Mouse (Mus musculus) splenic B cell, adult 2 months (primary cell): ENCODE measurements around the gene Prg2.

Experiments
- DNase-seq: peaks from one replicate; pipeline ENCODE4 v3.0.0-alpha.2; 2011; ENCODE audit warnings: low read depth, low spot score
- H3K27me3 ChIP-seq: 2 replicates; pipeline ENCODE4 v1.6.1; 2012; ENCODE audit warnings: mild to moderate bottlenecking, low read length, moderate library complexity, mixed read lengths; ENCODE audit not compliant: control insufficient read depth, poor library complexity, insufficient read depth, severe bottlenecking
- H3K36me3 ChIP-seq: 2 replicates; pipeline ENCODE4 v1.6.1; 2012; ENCODE audit warnings: mild to moderate bottlenecking, low read length, moderate library complexity, mixed read lengths; ENCODE audit not compliant: control insufficient read depth, poor library complexity, insufficient read depth, severe bottlenecking

The Prg2 gene

DNA sequence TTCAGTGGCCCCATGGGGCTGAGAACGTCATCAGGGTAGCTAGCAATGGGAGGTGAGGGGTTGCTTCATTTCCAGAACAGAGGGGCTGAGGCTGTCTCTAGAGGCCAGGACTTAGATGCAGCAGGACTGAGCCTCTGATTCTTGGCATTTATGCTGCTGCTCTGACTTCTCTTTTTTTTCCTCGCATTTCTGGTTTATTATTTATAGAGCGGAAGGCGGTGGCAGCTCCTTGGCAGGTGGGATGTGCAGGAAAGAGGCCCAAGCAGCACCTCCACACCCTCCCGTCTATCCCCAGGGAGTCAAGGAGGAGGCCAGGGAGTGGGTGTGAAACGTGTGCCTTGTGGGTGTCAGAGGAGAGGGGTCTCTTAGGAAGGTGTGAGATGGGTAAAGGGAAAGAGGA is 50.7 kb downstream of the Prg2 start:
- no peak for DNase-seq
- Histone ChIP-seq H3K27me3 (no peaks in the 10 kb centered on the region), H3K36me3 (no peaks in the 10 kb centered on the region)

GRCm38 (mm10) chr2:85033121-85033520 is 52.9 kb downstream of the Prg2 start:
- H3K27me3 ChIP-seq, result no peaks in the 10 kb centered on the region
- no peak for DNase-seq
- no peaks in the 10 kb centered on the region for H3K36me3 ChIP-seq
